Mouse (Mus musculus) G1E (cell line): ENCODE data around the gene Amhr2.

Experiments used
- CTCF ChIP-seq: IDR thresholded peaks from 2 replicates; pipeline ENCODE4 v1.5.1; 2012; ENCODE audit warnings: low read depth, low read length, inconsistent platforms, mixed read lengths
- GATA2 ChIP-seq: IDR thresholded peaks from 2 replicates; pipeline ENCODE4 v1.6.1; 2012; ENCODE audit warnings: low read depth, low read length, inconsistent platforms, borderline replicate concordance

DNA sequence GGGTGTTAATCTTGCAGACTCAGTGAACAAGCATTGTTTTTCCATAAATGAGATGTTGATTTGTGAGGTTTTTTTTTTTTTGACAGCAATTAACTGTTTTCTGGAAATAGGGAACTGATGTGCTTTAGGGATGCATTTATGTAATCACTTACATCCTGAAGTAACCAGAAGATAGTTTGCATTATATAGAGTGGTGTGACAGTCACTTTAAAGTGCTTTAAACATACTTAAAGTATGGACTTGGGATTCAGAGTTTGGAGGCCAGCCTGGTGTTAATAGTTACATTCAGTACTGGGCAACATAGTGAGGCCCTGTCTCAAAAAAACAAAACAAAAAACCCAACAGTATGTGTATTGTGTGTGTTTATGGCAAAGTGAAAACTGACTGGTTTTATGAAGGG is 26.6 kb downstream of the Amhr2 start:
- TF ChIP-seq GATA2 (no peak), CTCF (no peak)
